Mouse (Mus musculus) splenic B cell, adult 2 months (primary cell): ENCODE data around the gene Fam193a.
A peak's percentile ranks its signal among the peaks of the same experiment; 100 is the strongest.

ENCODE experiments used
- DNase-seq: peaks from one replicate; pipeline ENCODE4 v3.0.0-alpha.2; 2011; ENCODE audit warnings: low read depth, low spot score
- H3K27me3 ChIP-seq: 2 replicates; pipeline ENCODE4 v1.6.1; 2012; ENCODE audit warnings: mild to moderate bottlenecking, low read length, moderate library complexity, mixed read lengths; ENCODE audit not compliant: control insufficient read depth, poor library complexity, insufficient read depth, severe bottlenecking
- H3K36me3 ChIP-seq: 2 replicates; pipeline ENCODE4 v1.6.1; 2012; ENCODE audit warnings: mild to moderate bottlenecking, low read length, moderate library complexity, mixed read lengths; ENCODE audit not compliant: control insufficient read depth, poor library complexity, insufficient read depth, severe bottlenecking

Fam193a gene

GRCm38 (mm10) chr5:34369341-34370021 lies at the start of gene Fam193a:
Fam193a (plus strand) TSS chr5:34369933.
- H3K27me3 ChIP-seq, result no peaks in the 10 kb centered on the region
- peak; percentile 97 for DNase-seq
- no peaks in the 10 kb centered on the region for H3K36me3 ChIP-seq

- H3K36me3 ChIP-seq, result no peaks in the 10 kb centered on the region
- no peaks in the 10 kb centered on the region for H3K27me3 ChIP-seq
- DNase-seq, result no peak
These were observed 48.5 kb upstream of the Fam193a start for GRCm38 (mm10) chr5:34321236-34321635.

GRCm38 (mm10) chr5:34325286-34325685 lies 44.4 kb upstream of the Fam193a start:
- Histone ChIP-seq H3K27me3 (no peaks in the 10 kb centered on the region), H3K36me3 (no peaks in the 10 kb centered on the region; the same call in 1 of the 2 replicates)
- no peak for DNase-seq

- H3K27me3 ChIP-seq, result no peaks in the 10 kb centered on the region
- H3K36me3 ChIP-seq, result no peaks in the 10 kb centered on the region; the same call in 1 of the 2 replicates
- no peak for DNase-seq
These were observed 43.5 kb upstream of the Fam193a start for GRCm38 (mm10) chr5:34326249-34326691.

- Histone ChIP-seq H3K36me3 (peaks cover 2% of the 10 kb centered on the region; the same call in 1 of the 2 replicates), H3K27me3 (no peaks in the 10 kb centered on the region)
- DNase-seq, result no peak
These were observed 42.7 kb upstream of the Fam193a start for GRCm38 (mm10) chr5:34326875-34327576.

- no peaks in the 10 kb centered on the region for H3K27me3 ChIP-seq
- no peak for DNase-seq
- H3K36me3 ChIP-seq, result peaks cover 2% of the 10 kb centered on the region; the same call in 1 of the 2 replicates
These were observed 39.6 kb upstream of the Fam193a start for GRCm38 (mm10) chr5:34330136-34330535.

GRCm38 (mm10) chr5:34334081-34334480 lies 35.7 kb upstream of the Fam193a start:
- H3K36me3 ChIP-seq, result peaks cover 2% of the 10 kb centered on the region; the same call in 1 of the 2 replicates
- no peaks in the 10 kb centered on the region for H3K27me3 ChIP-seq
- no peak for DNase-seq

- H3K36me3 ChIP-seq, result 0 out of 2 replicates have a peak, but pooled peaks cover 2% of the 10 kb centered on the region
- no peak for DNase-seq
- H3K27me3 ChIP-seq, result no peaks in the 10 kb centered on the region
These were observed 34.1 kb upstream of the Fam193a start for GRCm38 (mm10) chr5:34335539-34336096.

GRCm38 (mm10) chr5:34336097-34336774 lies 33.5 kb upstream of the Fam193a start, which contains the start of gene Rnf4:
Rnf4 (plus strand) TSS chr5:34336289.
- Histone ChIP-seq H3K27me3 (no peaks in the 10 kb centered on the region), H3K36me3 (0 out of 2 replicates have a peak, but pooled peaks cover 2% of the 10 kb centered on the region)
- peak; percentile 98 for DNase-seq

GRCm38 (mm10) chr5:34336775-34337450 lies 32.8 kb upstream of the Fam193a start:
- Histone ChIP-seq H3K36me3 (no peaks in the 10 kb centered on the region), H3K27me3 (no peaks in the 10 kb centered on the region)
- DNase-seq, result peak; percentile 73

- no peak for DNase-seq
- Histone ChIP-seq H3K27me3 (no peaks in the 10 kb centered on the region), H3K36me3 (peaks cover 7% of the 10 kb centered on the region)
These were observed 29.5 kb upstream of the Fam193a start for GRCm38 (mm10) chr5:34340246-34340645.

- Histone ChIP-seq H3K27me3 (no peaks in the 10 kb centered on the region), H3K36me3 (peaks cover 25% of the 10 kb centered on the region)
- no peak for DNase-seq
These were observed 17.6 kb upstream of the Fam193a start for GRCm38 (mm10) chr5:34352084-34352631.

GRCm38 (mm10) chr5:34360261-34360660 lies 9.5 kb upstream of the Fam193a start:
- Histone ChIP-seq H3K27me3 (no peaks in the 10 kb centered on the region), H3K36me3 (peaks cover 3% of the 10 kb centered on the region; the same call in 1 of the 2 replicates)
- no peak for DNase-seq

- Histone ChIP-seq H3K36me3 (no peaks in the 10 kb centered on the region), H3K27me3 (no peaks in the 10 kb centered on the region)
- no peak for DNase-seq
These were observed 6.6 kb upstream of the Fam193a start for GRCm38 (mm10) chr5:34363115-34363514.
